Mouse (Mus musculus) midbrain, postnatal 0 days (tissue): Measurements from ENCODE around the gene Bglap2. TPM values are rescaled to one million over a fixed set of nuclear protein-coding genes. Genes with fewer than 3 reads are reported as not detected.
"Not testable (repeated sequence)": the region's sequence is repeated elsewhere in the genome, so short reads cannot be mapped to it uniquely, and the experiment has no call there.

Experiments
- ATAC-seq: fragments of 200-750 bp; cut with Nextera tagmentation; 2 replicates; pipeline ENCODE4 v1.8.0; 2017; ENCODE audit warnings: moderate number of reproducible peaks, mild to moderate bottlenecking, moderate TSS enrichment, moderate library complexity; ENCODE audit not compliant: low FRiP score
- DNase-seq: peaks from one replicate; pipeline ENCODE4 v3.0.0-alpha.2; 2015; ENCODE audit warnings: low spot score
- H3K27ac ChIP-seq: fragments of 300-500 bp; sonication (generic); 2 replicates; pipeline ENCODE4 v1.5.1; 2014; ENCODE audit warnings: low read depth, mild to moderate bottlenecking, low read length, mixed read lengths
- H3K27me3 ChIP-seq: fragments of 300-500 bp; sonication (generic); 2 replicates; pipeline ENCODE4 v1.6.1; 2014; ENCODE audit warnings: low read length, control low read depth, mixed read lengths; ENCODE audit not compliant: insufficient read depth
- H3K36me3 ChIP-seq: fragments of 300-500 bp; sonication (generic); 2 replicates; pipeline ENCODE4 v1.6.1; 2014; ENCODE audit warnings: low read length, control low read depth, mixed read lengths; ENCODE audit not compliant: insufficient read depth
- H3K4me1 ChIP-seq: fragments of 300-500 bp; sonication (generic); 2 replicates; pipeline ENCODE4 v1.6.1; 2014; ENCODE audit warnings: mild to moderate bottlenecking, control low read depth, antibody characterized with exemption, low read length, mixed read lengths; ENCODE audit not compliant: insufficient read depth
- H3K4me2 ChIP-seq: fragments of 300-500 bp; sonication (generic); 2 replicates; pipeline ENCODE4 v1.6.1; 2014; ENCODE audit warnings: low read depth, mild to moderate bottlenecking, low read length, mixed read lengths; ENCODE audit not compliant: poor library complexity, severe bottlenecking
- H3K4me3 ChIP-seq: fragments of 300-500 bp; sonication (generic); 2 replicates; pipeline ENCODE4 v1.5.1; 2014; ENCODE audit warnings: low read depth, mild to moderate bottlenecking, low read length, moderate library complexity
- H3K9ac ChIP-seq: fragments of 300-500 bp; sonication (generic); replicated peaks from 2 replicates; pipeline ENCODE4 v1.6.1; 2014; ENCODE audit warnings: mild to moderate bottlenecking, low read length, moderate library complexity, mixed read lengths; ENCODE audit not compliant: poor library complexity, severe bottlenecking
- H3K9me3 ChIP-seq: fragments of 300-500 bp; sonication (generic); 2 replicates; pipeline ENCODE4 v1.6.1; 2016; ENCODE audit warnings: low read length, control low read depth
- WGBS: fragments of 180-500 bp; shearing (Covaris S2); extraction: QIAGEN DNeasy Blood & Tissue Kit; methylation state at CpG from one replicate; pipeline ENCODE4 v1.1.7; 2014; 5-methylcytosine and 5-hydroxymethylcytosine counted together
- polyA plus RNA-seq: library from polyadenylated mRNA; unstranded; fragments of >200 nt; fragmentation: Nextera tagmentation; extraction: Ambion mirVana; gene quantifications from 2 replicates; pipeline ENCODE4 v1.2.1, GENCODE M21; 2015
- total RNA-seq: library from RNA; depleted of rRNA; stranded (reverse); fragments of >200 nt; gene quantifications from 2 replicates; pipeline ENCODE4 v1.2.3, GENCODE M21; 2014

The Bglap2 gene
- total and polyA plus RNA-seq, 2 experiments from 2014 or later, result 0.51 TPM; not detected in 1

GRCm38 (mm10) chr3:88376644-88377043 is 1.9 kb downstream of the Bglap2 start:
- not testable (repeated sequence) for H3K4me3 ChIP-seq, H3K4me1 ChIP-seq, H3K27ac ChIP-seq, H3K27me3 ChIP-seq, DNase-seq, H3K4me2 ChIP-seq, H3K9me3 ChIP-seq, H3K9ac ChIP-seq, H3K36me3 ChIP-seq
- ATAC-seq, result peak; percentile 32; the same call in 1 of the 2 replicates
- WGBS, result 21% methylated on average over 5 of the region's 7 CpGs

GRCm38 (mm10) chr3:88375750-88376626 is 2.5 kb downstream of the Bglap2 start:
- H3K9me3 ChIP-seq, H3K4me3 ChIP-seq, H3K4me1 ChIP-seq, H3K9ac ChIP-seq, H3K27me3 ChIP-seq, H3K27ac ChIP-seq, H3K36me3 ChIP-seq: not testable (repeated sequence)
- DNase-seq (peak; percentile 36), ATAC-seq (peak; percentile 81)
- WGBS, result 14% methylated on average over 16 of the region's 19 CpGs
- peak overlapping the region; percentile 12; the same call in 1 of the 2 replicates for H3K4me2 ChIP-seq

- not testable (repeated sequence) for H3K4me3 ChIP-seq, ATAC-seq, H3K4me1 ChIP-seq, H3K9ac ChIP-seq, H3K27me3 ChIP-seq, DNase-seq, H3K9me3 ChIP-seq, H3K27ac ChIP-seq, H3K36me3 ChIP-seq, H3K4me2 ChIP-seq
- 92% methylated on average over 9 of the region's 9 CpGs for WGBS
Observed at GRCm38 (mm10) chr3:88372643-88373042, 5.9 kb downstream of the Bglap2 start, which contains the start of gene Bglap3. Gene Bglap3, minus strand, starts transcription at chr3:88372743.

GRCm38 (mm10) chr3:88368511-88368910 is 10.0 kb downstream of the Bglap2 start:
- H3K27ac ChIP-seq, H3K9ac ChIP-seq, H3K4me2 ChIP-seq, H3K4me3 ChIP-seq, ATAC-seq, H3K36me3 ChIP-seq, H3K27me3 ChIP-seq, H3K9me3 ChIP-seq, H3K4me1 ChIP-seq, DNase-seq: not testable (repeated sequence)
- 92% methylated on average over 7 of the region's 7 CpGs for WGBS

GRCm38 (mm10) chr3:88367517-88367916 is 11.0 kb downstream of the Bglap2 start:
- DNase-seq, result not testable (repeated sequence)
- 50% methylated on average over 3 of the region's 7 CpGs for WGBS

GRCm38 (mm10) chr3:88366830-88367428 is 11.6 kb downstream of the Bglap2 start:
- peak; percentile 67; the same call in 1 of the 2 replicates for ATAC-seq
- H3K36me3 ChIP-seq, DNase-seq, H3K4me3 ChIP-seq, H3K27ac ChIP-seq, H3K27me3 ChIP-seq, H3K4me2 ChIP-seq, H3K9me3 ChIP-seq, H3K9ac ChIP-seq, H3K4me1 ChIP-seq: not testable (repeated sequence)
- WGBS, result 3% methylated on average over 19 of the region's 22 CpGs

More at GRCm38 (mm10) chr3:88367517-88367916, 11.0 kb downstream of the Bglap2 start:
- H3K9me3 ChIP-seq, H3K27ac ChIP-seq, ATAC-seq, H3K4me3 ChIP-seq, H3K4me2 ChIP-seq, H3K36me3 ChIP-seq, H3K9ac ChIP-seq, H3K4me1 ChIP-seq, H3K27me3 ChIP-seq: not testable (repeated sequence)
